Mouse (Mus musculus): Measurements from ENCODE around the gene Tmed9.

Gene Tmed9

DNA sequence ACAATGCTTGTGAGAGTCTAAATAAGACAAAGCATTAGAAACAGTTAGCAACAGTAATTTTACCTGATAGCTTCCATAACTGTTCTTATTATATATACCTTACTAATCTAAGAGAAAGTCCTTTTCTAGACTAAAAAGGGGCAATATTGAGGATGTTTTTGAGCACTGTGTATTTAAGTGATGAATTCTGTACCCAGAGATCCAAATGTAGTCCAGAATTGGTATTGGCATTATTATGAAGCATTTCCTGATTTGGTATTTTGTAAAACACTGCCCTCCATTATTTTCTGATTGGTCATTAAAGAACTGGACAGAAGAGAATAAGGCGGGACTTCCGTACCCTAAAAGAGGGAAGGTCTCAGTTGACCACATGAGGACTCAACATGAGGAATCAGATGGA lies at the start of gene Tmed9:
Gene Tmed9 (plus strand): TSS at position 301 of the 400 bp plus-strand sequence.
- no peak for DNase-seq

DNA sequence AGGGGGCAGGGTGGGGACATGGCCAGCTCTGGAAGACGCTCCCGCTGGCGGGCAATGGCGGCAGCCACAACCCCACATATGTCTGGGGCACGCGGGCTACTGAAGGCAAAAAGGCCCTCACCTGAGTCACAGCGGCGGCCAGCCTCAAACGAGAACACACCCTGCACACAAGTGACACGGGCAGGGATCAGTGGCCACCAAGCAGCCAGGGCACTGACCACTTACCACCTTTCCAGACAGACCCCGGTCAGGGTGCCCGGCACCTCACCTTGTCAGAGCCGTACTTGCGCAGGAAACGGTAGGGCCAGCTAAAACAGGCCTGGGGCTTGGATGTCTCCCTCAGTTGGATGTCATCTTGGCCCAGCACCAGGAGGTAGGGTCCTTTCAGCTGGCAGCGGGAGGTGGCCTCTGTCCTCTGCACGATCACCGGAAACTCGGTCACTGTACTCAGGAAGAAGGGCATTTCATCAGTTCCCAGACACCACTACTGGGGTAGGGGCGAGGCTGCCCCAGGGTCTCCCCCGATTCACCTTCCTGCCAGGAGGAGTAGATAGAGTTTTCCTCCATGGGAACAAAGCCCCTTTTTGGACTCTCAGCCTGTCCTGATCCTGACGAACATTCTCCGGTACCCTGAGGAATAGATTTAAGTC lies 49.5 kb upstream of the Tmed9 start:
- no peak for DNase-seq

- DNase-seq = no peak
Measured at GRCm38 (mm10) chr13:55525733-55526553, 47.6 kb upstream of the Tmed9 start.

DNA sequence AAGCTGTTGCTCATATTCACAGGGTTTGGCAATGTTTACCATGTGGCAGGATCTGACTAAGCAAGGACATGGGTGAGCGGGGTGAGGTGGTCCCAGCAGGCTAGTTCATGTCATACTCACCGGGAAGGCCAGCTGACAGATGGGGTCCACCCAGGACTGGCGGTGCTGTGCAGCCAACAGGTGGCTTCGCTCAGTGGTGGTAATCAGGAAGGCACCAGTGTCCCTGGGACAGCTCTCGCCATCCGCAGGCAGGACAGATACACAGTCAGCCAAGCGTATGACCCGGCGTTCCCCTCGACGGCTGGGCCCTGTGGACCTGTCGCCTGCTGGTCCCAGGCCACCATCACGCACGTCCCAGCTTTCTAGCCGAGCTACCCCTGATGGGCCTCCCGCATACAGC lies 46.3 kb upstream of the Tmed9 start:
- DNase-seq = no peak

- no peak for DNase-seq
Measured at GRCm38 (mm10) chr13:55527834-55528772, 45.4 kb upstream of the Tmed9 start.

GRCm38 (mm10) chr13:55529198-55529915 lies 44.2 kb upstream of the Tmed9 start, which contains the start of gene Dok3:
Gene Dok3, minus strand, starts transcription at chr13:55529296.
- no peak for DNase-seq

GRCm38 (mm10) chr13:55535191-55535590 lies 38.3 kb upstream of the Tmed9 start:
- DNase-seq = no peak

GRCm38 (mm10) chr13:55535796-55536193 lies 37.7 kb upstream of the Tmed9 start:
- no peak for DNase-seq

- DNase-seq = peak; percentile 100
Measured at GRCm38 (mm10) chr13:55536194-55537175, 37.0 kb upstream of the Tmed9 start, which contains the start of gene Ddx41. Gene Ddx41, minus strand, starts transcription at chr13:55536658.

- no peak for DNase-seq
Measured at GRCm38 (mm10) chr13:55540933-55541332, 32.6 kb upstream of the Tmed9 start.

GRCm38 (mm10) chr13:55542891-55543290 lies 30.6 kb upstream of the Tmed9 start:
- no peak for DNase-seq

- no peak for DNase-seq
Measured at GRCm38 (mm10) chr13:55543447-55543846, 30.1 kb upstream of the Tmed9 start.

GRCm38 (mm10) chr13:55544792-55545191 lies 28.7 kb upstream of the Tmed9 start:
- DNase-seq = no peak

DNA sequence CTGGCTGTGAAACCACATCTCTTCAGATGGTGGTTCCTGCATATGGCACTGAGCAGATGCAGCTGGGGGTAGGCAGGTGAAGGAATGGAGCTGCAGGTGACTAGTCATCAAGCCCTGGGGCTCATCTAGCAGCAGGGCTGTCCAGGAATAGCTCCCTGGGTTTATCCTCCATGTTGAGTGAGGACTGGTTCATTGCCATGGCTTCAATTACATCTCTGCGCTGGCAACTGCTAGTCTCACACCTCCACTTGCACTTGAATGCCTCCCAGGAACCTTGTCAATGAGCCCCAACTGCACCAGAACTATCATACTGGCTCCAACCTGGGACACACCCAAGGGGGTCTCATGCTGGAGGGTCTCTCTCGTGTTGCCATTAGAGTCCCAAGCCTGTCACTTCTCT lies 25.6 kb upstream of the Tmed9 start:
- DNase-seq = no peak

DNA sequence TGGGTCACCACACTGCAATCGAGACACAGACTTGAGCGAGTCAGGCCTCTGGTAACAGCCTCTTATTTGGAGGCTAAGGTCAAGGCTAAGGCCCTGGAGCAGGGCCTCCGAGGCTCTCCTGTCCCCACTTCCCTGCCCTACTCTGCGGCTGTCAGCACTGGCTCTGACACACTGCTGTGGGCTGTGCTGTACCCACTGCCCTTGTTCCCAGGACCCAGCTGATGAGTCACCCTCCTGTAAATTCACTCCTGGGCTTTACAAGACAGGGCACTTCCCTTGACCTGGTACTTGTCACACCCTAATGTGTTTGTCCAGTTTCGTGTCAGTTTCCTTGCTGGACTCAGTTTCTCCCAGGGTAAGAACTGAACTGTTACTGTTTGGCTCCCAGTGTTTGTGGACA lies 25.1 kb upstream of the Tmed9 start:
- no peak for DNase-seq

DNA sequence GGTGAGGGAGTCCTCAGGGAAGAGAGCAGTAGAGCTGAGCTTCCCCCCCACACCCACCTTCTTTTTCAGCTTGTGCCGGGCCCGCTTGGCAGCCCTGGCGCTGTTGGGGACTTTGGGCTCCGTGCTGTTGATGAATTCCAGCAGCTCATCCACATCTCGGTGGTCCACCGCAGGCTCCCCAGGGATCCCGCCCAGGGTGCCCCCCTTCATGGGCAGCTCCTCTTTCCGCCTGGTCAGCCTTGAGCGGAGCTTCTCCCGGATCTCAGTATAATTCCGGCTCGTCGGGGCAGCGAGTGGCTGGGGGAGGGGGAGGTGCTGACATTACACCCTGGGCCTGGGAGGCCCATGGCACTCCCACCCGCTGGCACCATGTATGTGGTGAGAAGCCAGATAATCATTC lies 24.5 kb upstream of the Tmed9 start:
- DNase-seq = no peak

DNA sequence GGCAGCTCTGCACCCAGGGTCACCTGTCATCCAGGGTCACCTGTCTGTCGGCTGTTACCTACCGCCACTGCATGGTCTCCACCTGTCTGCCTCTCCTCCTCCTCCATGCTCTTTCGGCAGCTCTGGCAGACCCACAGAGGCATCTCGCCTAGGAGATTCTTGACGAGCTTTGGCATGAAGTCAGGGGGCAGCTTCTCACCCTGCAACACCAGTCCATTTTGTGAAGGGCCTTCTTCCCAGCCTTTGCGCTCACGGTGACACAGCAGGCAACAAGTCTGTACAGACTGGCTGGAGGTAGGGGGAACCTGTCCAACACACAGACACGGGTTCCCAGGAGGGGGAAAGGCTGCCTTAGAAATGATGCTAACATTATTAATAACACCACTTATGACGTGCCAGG lies 17.6 kb upstream of the Tmed9 start:
- DNase-seq = no peak

DNA sequence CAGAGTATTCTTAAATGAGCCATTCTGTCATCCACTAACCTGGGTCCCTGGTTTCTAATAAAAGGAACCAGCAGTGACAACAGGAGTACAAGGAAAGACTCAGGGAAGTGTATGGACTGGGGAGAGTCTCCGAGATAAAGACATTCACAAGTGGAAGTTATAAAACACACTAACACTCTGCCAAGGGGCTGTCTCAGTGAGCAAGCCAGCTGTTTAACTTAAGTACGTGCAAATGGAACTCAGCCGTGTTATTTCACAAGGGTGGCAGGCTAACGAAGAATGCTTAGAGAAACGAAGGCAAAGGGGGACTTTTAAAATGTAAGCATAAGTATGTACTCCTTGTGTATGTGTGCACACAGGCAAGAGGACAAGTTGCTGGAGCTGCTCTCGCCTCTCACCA lies 16.0 kb upstream of the Tmed9 start:
- no peak for DNase-seq

DNA sequence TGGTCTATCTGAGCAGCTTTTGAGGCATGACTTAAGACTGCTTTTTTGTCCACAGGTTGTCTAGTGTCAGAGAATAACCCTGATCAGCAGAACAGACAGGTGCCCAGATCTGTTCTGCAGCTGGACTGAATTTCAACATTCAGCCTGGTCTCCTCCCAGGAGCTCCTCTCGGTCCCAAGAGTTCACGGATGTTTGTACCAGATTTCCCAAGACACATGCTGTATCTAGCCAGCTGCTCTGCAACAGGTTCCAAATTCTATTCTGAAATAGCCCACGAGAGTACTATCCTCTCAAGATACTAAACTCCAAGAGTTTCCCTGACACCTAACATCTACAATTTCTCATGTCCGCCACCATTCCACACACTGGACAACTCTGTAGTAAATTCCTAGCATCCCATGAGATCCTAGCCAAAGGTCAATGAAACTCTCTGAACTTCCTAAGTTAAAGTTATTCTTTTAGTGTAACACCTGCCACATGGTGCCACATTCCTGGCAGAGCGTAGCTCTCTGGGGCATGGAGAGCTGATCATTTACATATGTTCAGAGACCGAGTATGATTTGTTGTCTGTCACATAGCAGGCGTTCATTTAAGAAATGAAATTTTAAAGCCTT lies 10.2 kb upstream of the Tmed9 start:
- DNase-seq = no peak

GRCm38 (mm10) chr13:55567001-55567400 lies 6.5 kb upstream of the Tmed9 start:
- no peak for DNase-seq

GRCm38 (mm10) chr13:55567949-55568348 lies 5.6 kb upstream of the Tmed9 start:
- no peak for DNase-seq
